Mouse (Mus musculus) leukemia stem cell, adult 10-12 weeks (primary cell): ENCODE results near the gene Gm3298. TPM values are rescaled to one million over a fixed set of nuclear protein-coding genes. Genes with fewer than 3 reads are reported as not detected.

Experiments used
- polyA plus RNA-seq: library from polyadenylated mRNA; stranded (reverse); fragments of >175 nt; gene quantifications from 2 replicates; pipeline ENCODE4 v1.2.3, GENCODE M21; 2012; ENCODE audit warnings: low replicate concordance

Gm3298 gene
- not detected in 2 replicates for polyA plus RNA-seq

GRCm38 (mm10) chr14:5015591-5015990, at the start of gene Gm3298:
Gene Gm3298 (plus strand): TSS chr14:5015891.

GRCm38 (mm10) chr14:4983635-4984034, 32.1 kb upstream of the Gm3298 start, which contains the start of gene Gm8297:
Gene Gm8297 (plus strand): TSS chr14:4983935.

GRCm38 (mm10) chr14:5050329-5050728, 34.6 kb downstream of the Gm3298 start, which contains the start of gene 4930555G01Rik:
Gene 4930555G01Rik (plus strand): TSS chr14:5050629.

Other genes with a start within 250 kb of the Gm3298 start
- gene Gm9602, start 239.6 kb upstream of the Gm3298 start, polyA plus RNA-seq: not detected in 2 replicates
- gene Gm3269, start 177.8 kb upstream of the Gm3298 start, polyA plus RNA-seq: not detected in 2 replicates
- gene Gm3264, start 160.3 kb upstream of the Gm3298 start, polyA plus RNA-seq: not detected in 2 replicates
- not detected in 2 replicates for gene Gm3278, start 123.5 kb upstream of the Gm3298 start, polyA plus RNA-seq
- not detected in 2 replicates for gene Gm8297, start 32.0 kb upstream of the Gm3298 start, polyA plus RNA-seq
- not detected in 2 replicates for gene 4930555G01Rik, start 34.7 kb downstream of the Gm3298 start, polyA plus RNA-seq
- not detected in 2 replicates for gene Gm8281, start 55.1 kb downstream of the Gm3298 start, polyA plus RNA-seq
- gene Gm8279, start 115.6 kb downstream of the Gm3298 start, polyA plus RNA-seq: not detected in 2 replicates
- gene Gm3317, start 148.6 kb downstream of the Gm3298 start, polyA plus RNA-seq: not detected in 2 replicates
- gene Gm8271, start 169.9 kb downstream of the Gm3298 start, polyA plus RNA-seq: not detected in 2 replicates
- gene Gm3526, start 244.7 kb downstream of the Gm3298 start, polyA plus RNA-seq: 0.13 TPM in 1 of 2 replicates, not detected in the other